Mouse (Mus musculus) liver, adult 2 months (tissue): ENCODE results near the gene Jrkl. TPM values are rescaled to one million over a fixed set of nuclear protein-coding genes. Genes with fewer than 3 reads are reported as not detected.

Source experiments
- DNase-seq: peaks from one replicate; pipeline ENCODE4 v3.0.0-alpha.2; 2011; ENCODE audit warnings: low read depth, low spot score; ENCODE audit errors: extremely low read depth
- H3K27ac ChIP-seq: fragments of 200-500 bp; replicated peaks from 2 replicates; pipeline ENCODE4 v1.5.1; 2012; ENCODE audit warnings: low read depth, mild to moderate bottlenecking, control low read depth, inconsistent platforms, low read length; ENCODE audit not compliant: insufficient read depth
- H3K27me3 ChIP-seq: fragments of 200-500 bp; 2 replicates; pipeline ENCODE4 v1.6.1; 2012; ENCODE audit warnings: mild to moderate bottlenecking, moderate library complexity, low read length, inconsistent platforms; ENCODE audit not compliant: control insufficient read depth, insufficient read depth
- H3K36me3 ChIP-seq: fragments of 200-500 bp; 2 replicates; pipeline ENCODE4 v1.6.1; 2012; ENCODE audit warnings: low read length, inconsistent platforms; ENCODE audit not compliant: control insufficient read depth, insufficient read depth
- H3K4me1 ChIP-seq: fragments of 200-500 bp; 2 replicates; pipeline ENCODE4 v1.6.1; 2011; ENCODE audit warnings: low read length; ENCODE audit not compliant: control insufficient read depth, insufficient read depth
- H3K4me3 ChIP-seq: fragments of 200-500 bp; 2 replicates; pipeline ENCODE4 v1.5.1; 2011; ENCODE audit warnings: low read depth, mild to moderate bottlenecking, control low read depth, low read length, moderate library complexity; ENCODE audit not compliant: insufficient read depth
- H3K79me2 ChIP-seq: fragments of 200-500 bp; 2 replicates; pipeline ENCODE4 v1.6.1; 2012; ENCODE audit warnings: inconsistent platforms, mild to moderate bottlenecking, low read length, moderate library complexity; ENCODE audit not compliant: control insufficient read depth, insufficient read depth
- H3K9ac ChIP-seq: fragments of 200-500 bp; 2 replicates; pipeline ENCODE4 v1.6.1; 2012; ENCODE audit warnings: low read depth, mild to moderate bottlenecking, control low read depth, inconsistent platforms, low read length
- CTCF ChIP-seq: fragments of 200-500 bp; IDR thresholded peaks from 2 replicates; pipeline ENCODE4 v1.5.1; 2011; ENCODE audit warnings: low read depth, low read length, control low read depth
- POLR2A ChIP-seq: fragments of 200-500 bp; IDR thresholded peaks from 2 replicates; pipeline ENCODE4 v1.6.1; 2011; ENCODE audit warnings: low read length, control low read depth; ENCODE audit not compliant: insufficient read depth; ENCODE audit errors: extremely low read depth
- WGBS: fragments of 180-500 bp; shearing (Covaris S2); methylation state at CpG from one replicate; pipeline ENCODE4 v1.1.7; 2018; 5-methylcytosine and 5-hydroxymethylcytosine counted together
- polyA plus RNA-seq: library from polyadenylated mRNA; depleted of rRNA; stranded (reverse); fragments of >200 nt; gene quantifications from 2 replicates; pipeline ENCODE4 v1.2.3, GENCODE M21; 2012; rRNA removed
- total RNA-seq: library from RNA; depleted of rRNA; stranded (reverse); fragments of >200 nt; gene quantifications from 2 replicates; pipeline ENCODE4 v1.2.3, GENCODE M21; 2014; rRNA removed

The Jrkl gene
- total and polyA plus RNA-seq, 2 experiments: 0.12 to 2.7 TPM

DNA sequence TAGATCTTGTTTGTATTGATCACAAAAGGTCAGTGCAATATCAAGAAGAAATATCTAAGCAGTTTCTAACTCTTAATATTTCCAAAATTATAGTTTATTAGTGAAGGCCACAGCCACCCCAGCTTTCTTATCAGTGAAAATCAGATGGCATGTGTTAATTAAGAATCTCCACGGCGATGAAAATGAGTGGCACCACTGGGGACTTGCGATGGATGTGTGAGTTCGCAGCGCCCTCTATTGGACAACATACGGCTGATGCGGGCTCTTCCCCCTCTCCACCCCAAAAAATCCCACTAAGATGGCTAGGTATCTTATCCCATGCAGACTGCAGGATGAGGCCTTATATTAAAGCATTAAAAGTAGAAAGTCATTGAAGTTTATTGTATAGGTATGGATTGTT lies 49.9 kb downstream of the Jrkl start:
- no peaks in the 10 kb centered on the region for H3K79me2 ChIP-seq
- no peaks in the 10 kb centered on the region for H3K36me3 ChIP-seq
- DNase-seq: peak; percentile 9
- H3K9ac ChIP-seq: no peak overlapping the region
- no peak overlapping the region for H3K4me3 ChIP-seq
- no peak for TF ChIP-seq POLR2A
- TF ChIP-seq CTCF: peak; percentile 54
- H3K27me3 ChIP-seq: no peaks in the 10 kb centered on the region
- no peak overlapping the region for H3K27ac ChIP-seq
- no peaks in the 10 kb centered on the region for H3K4me1 ChIP-seq
- WGBS: 11% methylated on average over 7 of the region's 7 CpGs

DNA sequence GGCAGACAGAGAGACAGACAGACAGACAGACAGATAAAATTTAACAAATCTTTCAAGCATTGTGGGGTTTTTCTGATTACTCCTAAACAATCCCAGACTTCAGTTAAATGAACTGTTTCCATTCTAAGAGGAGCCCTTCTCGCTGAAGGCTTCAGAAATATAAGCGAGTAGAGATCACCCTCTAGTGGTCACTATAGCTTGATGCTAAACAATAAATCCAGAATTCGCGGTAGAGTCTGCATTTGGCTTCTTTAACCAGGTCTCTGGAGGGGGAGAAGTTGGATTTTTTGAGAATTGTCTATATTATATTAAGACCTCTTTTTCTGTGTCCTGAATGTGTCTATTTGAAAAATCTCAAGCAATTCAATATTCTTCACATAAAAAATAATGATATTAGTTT lies 50.4 kb downstream of the Jrkl start:
- Histone ChIP-seq H3K9ac (no peak overlapping the region), H3K36me3 (no peaks in the 10 kb centered on the region), H3K4me3 (no peak overlapping the region), H3K27ac (no peak overlapping the region), H3K27me3 (no peaks in the 10 kb centered on the region), H3K79me2 (no peaks in the 10 kb centered on the region), H3K4me1 (no peaks in the 10 kb centered on the region)
- WGBS: 3% methylated on average over 4 of the region's 4 CpGs
- peak; percentile 19 for DNase-seq
- no peak for TF ChIP-seq CTCF
- TF ChIP-seq POLR2A: no peak

DNA sequence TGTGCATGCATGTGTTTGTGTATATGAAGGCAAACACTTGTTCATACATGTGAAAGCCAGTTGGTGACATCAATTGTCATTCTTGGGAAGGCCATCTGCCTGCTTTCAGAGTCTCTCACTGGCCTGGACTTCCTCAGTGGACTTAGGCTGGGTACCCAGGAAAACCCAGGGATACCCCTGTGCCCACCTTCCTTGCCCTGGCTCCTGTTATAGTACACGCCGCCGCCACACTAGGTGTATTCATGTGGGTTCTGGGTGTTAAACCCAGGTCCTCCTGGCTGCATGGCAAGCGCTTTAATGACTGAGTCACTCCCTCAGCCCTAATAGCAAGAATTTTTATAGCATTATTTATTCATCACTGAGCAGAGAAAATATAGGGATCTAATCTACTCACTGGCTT lies 51.0 kb downstream of the Jrkl start:
- H3K9ac ChIP-seq: no peak overlapping the region
- no peaks in the 10 kb centered on the region for H3K4me1 ChIP-seq
- H3K27me3 ChIP-seq: no peaks in the 10 kb centered on the region
- H3K27ac ChIP-seq: no peak overlapping the region
- no peak overlapping the region for H3K4me3 ChIP-seq
- H3K36me3 ChIP-seq: no peaks in the 10 kb centered on the region
- TF ChIP-seq CTCF: no peak
- no peaks in the 10 kb centered on the region for H3K79me2 ChIP-seq
- 90% methylated on average over 4 of the region's 4 CpGs for WGBS
- DNase-seq: no peak

Other genes starting within 250 kb of the Jrkl start
- 6.9 and 7.9 TPM in 2 replicates for gene Ccdc82, start 1.1 kb upstream of the Jrkl start, total RNA-seq
- gene Ccdc82, start 1.1 kb upstream of the Jrkl start, polyA plus RNA-seq: 1.0 and 1.6 TPM in 2 replicates
- gene Maml2, start 52.1 kb upstream of the Jrkl start, total RNA-seq: 1.2 and 1.7 TPM in 2 replicates
- 0.50 and 0.77 TPM in 2 replicates for gene Maml2, start 52.1 kb upstream of the Jrkl start, polyA plus RNA-seq
- gene Gm17571, start 200.9 kb upstream of the Jrkl start, total RNA-seq: not detected in 2 replicates
- not detected in 2 replicates for gene Gm17571, start 200.9 kb upstream of the Jrkl start, polyA plus RNA-seq